Mouse (Mus musculus): ENCODE measurements around the gene Zfp445.
"Not testable (repeated sequence)": the region's sequence is repeated elsewhere in the genome, so short reads cannot be mapped to it uniquely, and the experiment has no call there.

- TF ChIP-seq POLR2A (IDR thresholded peaks at IDR 0.05; ENCODE audit: borderline replicate concordance, control insufficient read depth, low read depth, low read length); CTCF (IDR thresholded peaks at IDR 0.05; ENCODE audit: control insufficient read depth, insufficient read depth, low read length): not testable (repeated sequence)
Measured at GRCm38 (mm10) chr9:122855141-122855540, 10.7 kb downstream of the Zfp445 start.

Measured in bone marrow, adult 2 months (tissue).